Mouse (Mus musculus) left cerebral cortex, adult 11 months (tissue): ENCODE data around the gene Ankdd1b.

Source experiments
- DNase-seq: peaks from one replicate; pipeline ENCODE4 v3.0.0; 2022; ENCODE audit warnings: low spot score

Gene Ankdd1b

GRCm38 (mm10) chr13:96407040-96407439, 64.0 kb downstream of the Ankdd1b start:
- no peak for DNase-seq

GRCm38 (mm10) chr13:96405518-96405917, 65.5 kb downstream of the Ankdd1b start:
- DNase-seq = no peak

- no peak for DNase-seq
Observed at GRCm38 (mm10) chr13:96401251-96401650, 69.7 kb downstream of the Ankdd1b start.

- DNase-seq = no peak
Observed at GRCm38 (mm10) chr13:96389301-96389700, 81.7 kb downstream of the Ankdd1b start.

- peak; percentile 99 for DNase-seq
Observed at GRCm38 (mm10) chr13:96388042-96388888, 82.7 kb downstream of the Ankdd1b start, which contains the start of gene Poc5. Gene Poc5 (plus strand): TSS chr13:96388294.

GRCm38 (mm10) chr13:96377883-96378282, 93.1 kb downstream of the Ankdd1b start:
- no peak for DNase-seq

- DNase-seq = no peak
Observed at GRCm38 (mm10) chr13:96376871-96377270, 94.1 kb downstream of the Ankdd1b start.

- no peak for DNase-seq
Observed at GRCm38 (mm10) chr13:96375519-96375918, 95.5 kb downstream of the Ankdd1b start.
